Mouse (Mus musculus) embryonic facial prominence, embryonic 13.5 days (tissue): Measurements from ENCODE around the gene Laptm4a. TPM values are rescaled to one million over a fixed set of nuclear protein-coding genes. Genes with fewer than 3 reads are reported as not detected.

Source experiments
- ATAC-seq: fragments of 200-750 bp; cut with Nextera tagmentation; 2 replicates; pipeline ENCODE4 v1.8.0; 2017; ENCODE audit warnings: low read depth; ENCODE audit not compliant: insufficient number of reproducible peaks, insufficient read depth, low FRiP score, low TSS enrichment
- H3K27ac ChIP-seq: fragments of 300-500 bp; sonication (generic); 2 replicates; pipeline ENCODE4 v1.5.1; 2015; ENCODE audit warnings: moderate library complexity, mild to moderate bottlenecking, inconsistent platforms
- H3K27me3 ChIP-seq: fragments of 300-500 bp; sonication (generic); 2 replicates; pipeline ENCODE4 v1.6.1; 2015; ENCODE audit warnings: mild to moderate bottlenecking, inconsistent platforms
- H3K36me3 ChIP-seq: fragments of 300-500 bp; sonication (generic); 2 replicates; pipeline ENCODE4 v1.6.1; 2015; ENCODE audit warnings: mild to moderate bottlenecking, inconsistent platforms
- H3K4me1 ChIP-seq: fragments of 300-500 bp; sonication (generic); 2 replicates; pipeline ENCODE4 v1.6.1; 2015; ENCODE audit warnings: inconsistent platforms
- H3K4me2 ChIP-seq: fragments of 300-500 bp; sonication (generic); 2 replicates; pipeline ENCODE4 v1.6.1; 2015; ENCODE audit warnings: moderate library complexity, mild to moderate bottlenecking, inconsistent platforms
- H3K4me3 ChIP-seq: fragments of 300-500 bp; sonication (generic); 2 replicates; pipeline ENCODE4 v1.5.1; 2015; ENCODE audit warnings: mild to moderate bottlenecking, inconsistent platforms
- H3K9ac ChIP-seq: fragments of 300-500 bp; sonication (generic); 2 replicates; pipeline ENCODE4 v1.6.1; 2015; ENCODE audit warnings: mild to moderate bottlenecking, inconsistent platforms
- H3K9me3 ChIP-seq: fragments of 300-500 bp; sonication (generic); 2 replicates; pipeline ENCODE4 v1.6.1; 2016; ENCODE audit warnings: inconsistent platforms
- WGBS: fragments of 180-500 bp; shearing (Covaris S2); methylation state at CpG from one replicate; pipeline ENCODE4 v1.1.7; 2015; ENCODE audit warnings: mixed read lengths; 5-methylcytosine and 5-hydroxymethylcytosine counted together
- polyA plus RNA-seq: library from polyadenylated mRNA; unstranded; fragments of >200 nt; fragmentation: Nextera tagmentation; extraction: Ambion mirVana; gene quantifications from 2 replicates; pipeline ENCODE4 v1.2.1, GENCODE M21; 2015

Gene Laptm4a
- polyA plus RNA-seq: 384 and 457 TPM in 2 replicates

DNA sequence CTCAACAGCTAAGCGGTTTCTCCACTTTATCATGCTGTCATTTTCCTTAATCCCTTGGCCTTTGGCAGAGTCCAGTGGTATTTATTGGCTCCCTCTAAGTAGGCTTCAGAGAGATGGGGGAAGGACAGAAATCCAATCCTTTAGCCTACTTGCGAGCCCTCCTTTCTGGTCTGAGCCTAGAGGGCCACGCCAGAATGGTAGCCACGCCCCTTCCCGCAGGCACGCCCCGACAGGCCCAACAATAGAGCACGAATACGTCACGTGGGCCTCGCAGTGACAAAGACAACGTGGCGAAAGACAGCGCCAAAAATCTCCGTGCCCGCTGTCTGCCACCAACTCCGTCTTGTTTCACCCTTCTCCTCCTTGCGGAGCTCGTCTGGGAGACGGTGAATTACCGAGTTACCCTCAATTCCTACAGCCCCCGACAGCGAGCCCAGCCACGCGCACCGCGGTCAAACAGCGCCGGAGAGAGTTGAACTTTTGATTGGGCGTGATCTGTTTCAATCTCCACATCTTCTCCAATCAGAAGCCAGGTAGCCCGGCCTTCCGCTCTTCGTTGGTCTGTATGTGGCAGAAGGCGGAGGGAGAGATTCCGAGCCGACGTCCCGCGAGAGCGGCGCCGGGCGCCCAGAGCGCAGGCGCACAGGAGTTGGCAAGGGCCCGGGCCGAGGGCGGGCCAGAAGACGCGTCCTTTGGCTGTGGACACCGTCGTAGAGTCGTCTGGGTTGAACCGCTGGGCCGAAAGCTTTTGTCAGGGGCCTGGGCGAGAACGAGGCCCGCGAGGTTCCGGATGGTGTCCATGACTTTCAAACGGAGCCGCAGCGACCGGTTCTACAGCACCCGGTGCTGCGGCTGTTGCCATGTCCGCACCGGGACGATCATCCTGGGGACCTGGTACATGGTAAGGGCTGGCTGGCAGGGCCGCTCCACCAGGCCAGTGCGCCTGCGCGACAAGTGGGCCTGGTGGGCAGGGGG, at the start of gene Laptm4a:
TSS of gene Laptm4a (plus strand) at position 271 of the 975 bp plus-strand sequence.
- peak; percentile 99 for ATAC-seq
- under 1% methylated on average over 73 of the region's 73 CpGs for WGBS
- peak within 1 kb of the TSS; percentile 79 for H3K4me3 ChIP-seq
- peaks cover 10% of the 10 kb centered on the region; the same call in 1 of the 2 replicates for H3K36me3 ChIP-seq
- no peaks in the 10 kb centered on the region for H3K9me3 ChIP-seq
- H3K4me1 ChIP-seq: peaks cover 29% of the 10 kb centered on the region
- H3K27ac ChIP-seq: peak within 1 kb of the TSS; percentile 99
- peak within 1 kb of the TSS; percentile 95 for H3K9ac ChIP-seq
- H3K27me3 ChIP-seq: no peaks in the 10 kb centered on the region
- H3K4me2 ChIP-seq: peak within 1 kb of the TSS; percentile 73

DNA sequence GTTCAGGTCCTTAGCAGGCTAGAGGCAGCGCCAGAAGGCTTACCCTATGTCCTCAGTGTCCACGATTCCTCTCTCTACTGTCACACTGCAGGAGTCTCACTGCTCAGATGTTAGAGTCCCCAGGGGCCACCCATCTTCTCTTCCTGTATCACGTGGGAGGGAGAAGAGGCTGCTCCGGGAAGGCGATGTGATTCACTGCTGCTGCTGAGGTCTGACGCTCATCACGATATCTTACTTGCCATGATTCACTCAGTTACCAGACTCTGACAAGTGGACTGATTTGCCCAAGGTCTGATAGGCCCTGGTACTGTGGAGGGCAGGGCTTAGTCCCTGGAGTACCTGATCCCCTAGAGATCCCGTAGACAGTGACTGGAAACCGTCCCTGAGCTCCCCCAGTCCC, 45.9 kb upstream of the Laptm4a start:
- Histone ChIP-seq H3K4me3 (no peak overlapping the region), H3K4me2 (no peak overlapping the region), H3K36me3 (no peaks in the 10 kb centered on the region), H3K27ac (no peak overlapping the region), H3K27me3 (no peaks in the 10 kb centered on the region), H3K9ac (no peak overlapping the region), H3K4me1 (peaks cover 8% of the 10 kb centered on the region; the same call in 1 of the 2 replicates), H3K9me3 (no peaks in the 10 kb centered on the region)
- no peak for ATAC-seq
- 86% methylated on average over 9 of the region's 9 CpGs for whole genome bisulfite sequencing

DNA sequence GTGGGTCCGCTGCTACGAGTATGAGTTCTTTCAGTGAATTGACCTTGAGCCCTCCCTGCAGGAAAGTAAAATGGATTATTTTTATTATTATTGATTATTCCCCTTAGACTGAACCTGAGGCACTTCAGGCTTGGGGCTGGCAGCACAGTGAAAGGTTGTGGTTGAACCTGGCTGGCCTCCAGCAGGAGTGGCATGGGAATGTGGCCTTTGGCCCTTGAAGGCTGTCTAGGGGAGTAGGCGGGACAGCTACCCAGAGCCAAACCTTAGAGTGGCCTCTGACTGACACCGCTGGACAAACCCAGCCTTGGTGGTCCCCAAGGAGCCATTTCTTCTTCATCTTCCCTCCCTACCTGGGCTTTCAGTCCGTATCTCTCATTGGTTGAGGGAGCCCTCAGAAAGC, 44.6 kb upstream of the Laptm4a start:
- WGBS: 80% methylated on average over 5 of the region's 5 CpGs
- ATAC-seq: no peak

DNA sequence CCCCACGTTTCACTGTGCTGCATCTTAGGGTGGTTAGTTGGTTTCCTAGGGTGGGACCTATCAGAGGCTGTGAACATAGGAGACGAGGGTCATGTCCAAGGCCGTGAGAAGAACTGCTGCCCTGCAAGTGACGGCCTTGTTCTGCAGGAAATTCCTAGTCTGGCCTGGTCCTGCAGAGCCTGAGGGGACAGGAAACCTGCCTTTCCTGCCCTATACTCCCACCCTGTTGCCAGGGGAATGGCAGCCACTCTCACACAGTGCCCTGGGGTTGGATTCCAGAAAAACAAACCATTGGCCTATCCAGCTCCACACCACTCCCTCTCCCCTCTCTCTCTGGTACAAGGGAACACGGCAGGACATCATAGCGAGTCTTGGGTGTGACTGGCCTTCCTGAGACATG, 44.1 kb upstream of the Laptm4a start:
- Histone ChIP-seq H3K27me3 (no peaks in the 10 kb centered on the region), H3K9me3 (no peaks in the 10 kb centered on the region), H3K9ac (no peak overlapping the region), H3K36me3 (no peaks in the 10 kb centered on the region), H3K4me3 (no peak overlapping the region), H3K4me2 (no peak overlapping the region), H3K4me1 (peaks cover 13% of the 10 kb centered on the region; the same call in 1 of the 2 replicates), H3K27ac (no peak overlapping the region)
- ATAC-seq: no peak
- WGBS: 60% methylated on average over 6 of the region's 6 CpGs

More for the DNA sequence above, 44.6 kb upstream of the Laptm4a start:
- Histone ChIP-seq H3K4me1 (peaks cover 13% of the 10 kb centered on the region; the same call in 1 of the 2 replicates), H3K4me3 (no peak overlapping the region), H3K27me3 (no peaks in the 10 kb centered on the region), H3K4me2 (no peak overlapping the region), H3K27ac (no peak overlapping the region), H3K9me3 (no peaks in the 10 kb centered on the region), H3K36me3 (no peaks in the 10 kb centered on the region), H3K9ac (no peak overlapping the region)

DNA sequence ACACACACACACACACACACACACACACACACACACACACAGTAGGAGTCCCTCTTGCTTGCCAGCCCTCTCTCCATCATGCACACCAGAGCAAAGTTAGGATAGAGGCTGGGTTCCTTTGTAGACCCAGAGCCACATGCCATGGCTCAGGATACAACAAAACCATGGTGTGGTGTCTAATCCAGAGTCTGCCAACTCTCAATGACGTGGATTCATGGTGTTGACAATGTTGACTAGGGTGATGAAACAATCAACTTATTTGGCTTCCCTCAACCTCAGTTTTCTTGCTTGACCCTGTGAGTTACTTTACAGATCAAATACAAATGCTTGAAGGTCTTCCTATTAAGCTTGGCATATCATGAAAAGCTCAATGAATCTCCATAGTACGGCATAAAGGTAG, 42.7 kb upstream of the Laptm4a start:
- H3K27ac ChIP-seq: no peak overlapping the region
- no peaks in the 10 kb centered on the region for H3K9me3 ChIP-seq
- no peak overlapping the region for H3K9ac ChIP-seq
- no peak for ATAC-seq
- H3K4me2 ChIP-seq: no peak overlapping the region
- no peak overlapping the region for H3K4me3 ChIP-seq
- 84% methylated on average over 2 of the region's 2 CpGs for WGBS
- peaks cover 13% of the 10 kb centered on the region; the same call in 1 of the 2 replicates for H3K4me1 ChIP-seq
- H3K27me3 ChIP-seq: no peaks in the 10 kb centered on the region
- no peaks in the 10 kb centered on the region for H3K36me3 ChIP-seq

DNA sequence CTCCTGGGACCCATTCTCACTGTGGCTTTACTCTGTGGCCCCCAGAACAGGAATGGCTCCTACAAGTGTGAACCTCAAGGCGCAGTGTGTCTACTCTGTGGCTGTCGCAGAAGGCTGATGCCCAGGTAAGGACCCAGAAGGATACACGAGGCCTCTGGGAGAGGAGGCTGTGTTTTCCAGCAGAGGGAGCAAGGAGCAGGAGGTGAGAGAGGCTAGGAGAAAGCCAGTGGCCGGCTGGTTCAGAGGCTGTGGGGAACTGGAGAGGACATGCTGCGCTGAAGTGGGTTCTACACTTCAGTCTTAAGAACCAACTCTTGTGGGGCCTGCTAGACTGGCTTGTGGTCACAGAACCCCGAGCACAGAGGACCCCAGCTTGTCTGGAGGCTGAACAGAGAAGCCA, 42.1 kb upstream of the Laptm4a start:
- ATAC-seq: no peak
- H3K36me3 ChIP-seq: no peaks in the 10 kb centered on the region

DNA sequence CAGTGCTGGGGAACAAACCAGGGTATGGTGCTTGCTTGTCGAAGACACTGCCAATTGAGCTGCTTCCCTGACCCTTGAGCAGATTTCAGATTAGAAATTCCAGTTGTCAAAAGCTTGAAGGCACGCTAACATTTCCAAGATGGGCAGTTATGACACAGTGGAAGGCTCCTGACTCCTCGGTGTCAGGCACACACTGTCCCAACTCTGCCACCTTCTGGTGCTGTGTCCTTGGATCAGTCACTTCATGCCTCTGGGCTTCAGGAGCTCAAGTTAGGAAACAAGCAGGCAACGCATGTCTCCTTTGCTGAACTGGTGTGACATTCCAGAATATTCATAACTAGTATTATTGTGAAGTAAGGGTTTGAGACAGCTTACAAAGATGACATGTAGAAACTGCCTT, 39.7 kb upstream of the Laptm4a start:
- H3K9me3 ChIP-seq: no peaks in the 10 kb centered on the region
- no peak overlapping the region for H3K27ac ChIP-seq
- no peaks in the 10 kb centered on the region for H3K36me3 ChIP-seq
- ATAC-seq: no peak
- no peak overlapping the region for H3K4me3 ChIP-seq
- no peak overlapping the region for H3K4me2 ChIP-seq
- WGBS: 45% methylated on average over 4 of the region's 4 CpGs
- H3K27me3 ChIP-seq: no peaks in the 10 kb centered on the region
- H3K9ac ChIP-seq: no peak overlapping the region
- H3K4me1 ChIP-seq: peaks cover 26% of the 10 kb centered on the region

More for the DNA sequence above, 42.1 kb upstream of the Laptm4a start:
- Histone ChIP-seq H3K9me3 (no peaks in the 10 kb centered on the region), H3K27me3 (no peaks in the 10 kb centered on the region), H3K4me3 (no peak overlapping the region), H3K4me2 (no peak overlapping the region), H3K27ac (no peak overlapping the region), H3K4me1 (peaks cover 9% of the 10 kb centered on the region; the same call in 1 of the 2 replicates), H3K9ac (no peak overlapping the region)
- WGBS: 61% methylated on average over 6 of the region's 6 CpGs

DNA sequence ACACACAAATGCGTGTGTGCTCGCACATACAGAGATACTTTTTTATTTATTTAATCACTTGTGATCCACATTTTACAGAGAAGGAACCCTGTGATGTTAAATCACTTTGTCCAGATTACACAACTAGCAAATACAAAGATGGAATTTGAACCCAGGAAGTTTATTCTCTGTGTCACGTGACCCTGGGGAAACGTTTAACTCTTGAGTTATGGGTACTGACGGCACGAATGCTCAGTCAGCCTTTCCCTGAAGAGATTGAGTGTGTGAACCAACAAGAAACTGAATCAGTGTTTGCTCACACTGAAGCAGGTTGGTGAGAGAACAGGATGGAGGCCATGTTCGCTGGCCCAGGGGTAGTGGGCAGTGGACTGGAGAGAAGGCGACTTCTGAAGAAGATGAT, 39.1 kb upstream of the Laptm4a start:
- no peaks in the 10 kb centered on the region for H3K36me3 ChIP-seq
- WGBS: 71% methylated on average over 8 of the region's 8 CpGs
- H3K4me1 ChIP-seq: peaks cover 26% of the 10 kb centered on the region
- no peak for ATAC-seq
- no peak overlapping the region for H3K9ac ChIP-seq
- H3K4me2 ChIP-seq: no peak overlapping the region
- H3K4me3 ChIP-seq: no peak overlapping the region
- no peaks in the 10 kb centered on the region for H3K27me3 ChIP-seq
- no peaks in the 10 kb centered on the region for H3K9me3 ChIP-seq
- no peak overlapping the region for H3K27ac ChIP-seq

DNA sequence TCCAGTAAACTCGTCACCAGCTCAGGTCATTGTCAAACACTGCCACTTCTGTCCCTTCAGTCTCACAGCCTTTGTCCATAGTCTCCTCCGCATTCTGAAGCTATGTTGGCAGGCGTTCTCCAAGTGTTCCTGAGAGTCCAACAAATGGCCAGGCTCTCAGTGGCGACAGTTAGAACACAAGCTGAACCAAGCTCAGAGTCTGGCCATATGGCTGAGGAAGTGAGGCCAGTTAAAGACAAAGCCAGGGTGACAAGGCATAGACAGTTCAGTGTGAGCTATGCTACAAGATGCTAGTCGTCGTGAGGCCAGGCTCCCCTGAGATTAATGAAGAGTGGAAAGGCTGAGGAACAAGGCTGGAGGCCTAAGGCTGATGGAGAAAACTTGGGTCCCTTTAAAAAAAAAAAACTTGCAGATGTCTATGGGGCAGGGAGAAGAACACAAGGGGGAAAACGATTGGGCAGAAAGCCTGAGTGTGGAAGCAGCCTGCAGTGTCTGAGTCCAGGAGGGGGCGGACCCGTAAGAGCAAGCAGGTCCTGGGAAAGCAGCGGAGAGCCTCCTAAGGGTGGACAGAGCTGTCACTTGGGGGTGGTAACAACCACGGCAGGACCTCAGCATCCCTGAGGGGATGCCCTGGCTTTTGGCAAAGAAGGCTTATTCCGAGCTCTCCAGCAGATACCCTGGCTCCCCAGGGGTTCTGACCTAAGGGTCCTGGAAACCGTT, 36.9 kb upstream of the Laptm4a start:
- Histone ChIP-seq H3K36me3 (no peaks in the 10 kb centered on the region), H3K9ac (0 out of 2 replicates have a peak overlapping the region, but pooled peaks have one; percentile 41), H3K9me3 (no peaks in the 10 kb centered on the region), H3K27ac (peak overlapping the region; percentile 79), H3K27me3 (no peaks in the 10 kb centered on the region), H3K4me2 (peak overlapping the region; percentile 44), H3K4me3 (no peak overlapping the region), H3K4me1 (peaks cover 26% of the 10 kb centered on the region)
- 25% methylated on average over 13 of the region's 13 CpGs for WGBS
- ATAC-seq: peak; percentile 68; the same call in 1 of the 2 replicates

DNA sequence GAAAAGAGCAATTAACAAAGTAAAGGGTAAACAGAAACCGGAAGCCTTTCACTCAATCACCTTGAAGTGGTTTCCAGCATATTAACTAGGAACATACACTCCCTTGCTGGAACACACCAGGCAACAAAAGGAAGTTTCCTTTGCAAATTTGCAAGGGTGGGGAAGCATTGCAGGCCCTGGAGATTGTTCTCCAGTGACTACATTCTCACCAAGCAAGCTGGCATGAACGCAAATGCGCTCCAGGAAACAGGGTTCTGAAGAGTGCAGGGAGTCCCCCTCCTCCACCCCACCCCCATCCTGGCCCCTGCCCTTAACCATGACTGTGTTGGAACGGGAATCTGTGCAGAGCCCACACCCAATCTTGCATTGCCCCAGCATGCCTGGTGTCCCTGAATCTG, 36.3 kb upstream of the Laptm4a start:
- Histone ChIP-seq H3K9me3 (no peaks in the 10 kb centered on the region), H3K4me1 (peaks cover 26% of the 10 kb centered on the region), H3K9ac (0 out of 2 replicates have a peak overlapping the region, but pooled peaks have one; percentile 41), H3K27me3 (no peaks in the 10 kb centered on the region), H3K36me3 (no peaks in the 10 kb centered on the region), H3K4me3 (no peak overlapping the region), H3K4me2 (peak overlapping the region; percentile 44), H3K27ac (peak overlapping the region; percentile 79)
- ATAC-seq: peak; percentile 65
- WGBS: 5% methylated on average over 4 of the region's 4 CpGs

DNA sequence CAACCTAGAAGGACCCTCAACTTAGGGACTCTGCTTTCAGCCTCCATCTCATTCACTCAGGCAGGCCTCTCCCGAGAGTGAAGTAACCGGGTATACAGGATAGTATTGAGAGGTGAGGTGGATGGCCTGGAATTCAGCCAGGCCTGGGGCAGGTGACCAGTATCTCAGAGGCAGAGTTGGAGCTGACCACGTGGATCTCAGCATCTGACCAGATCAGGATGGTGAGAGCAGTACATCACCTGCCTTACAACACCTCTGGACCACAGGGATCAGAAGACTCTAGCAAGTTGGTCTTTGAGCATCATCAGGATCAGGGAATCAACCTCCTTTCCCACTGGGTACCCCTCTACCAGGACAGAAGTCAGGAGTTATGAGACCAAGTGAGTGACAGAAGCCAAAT, 35.5 kb upstream of the Laptm4a start:
- Histone ChIP-seq H3K36me3 (no peaks in the 10 kb centered on the region), H3K4me2 (no peak overlapping the region), H3K9ac (no peak overlapping the region), H3K9me3 (no peaks in the 10 kb centered on the region), H3K4me3 (no peak overlapping the region), H3K27ac (peak overlapping the region; percentile 79), H3K27me3 (no peaks in the 10 kb centered on the region), H3K4me1 (peaks cover 20% of the 10 kb centered on the region)
- ATAC-seq: no peak
- 65% methylated on average over 3 of the region's 3 CpGs for WGBS
